Mouse (Mus musculus) A20 (cell line): Measurements from ENCODE around the gene Lrrc74a.

Source experiments
- DNase-seq: peaks from one replicate; pipeline ENCODE4 v3.0.0-alpha.2; 2011; ENCODE audit warnings: low read depth, low spot score

Gene Lrrc74a

DNA sequence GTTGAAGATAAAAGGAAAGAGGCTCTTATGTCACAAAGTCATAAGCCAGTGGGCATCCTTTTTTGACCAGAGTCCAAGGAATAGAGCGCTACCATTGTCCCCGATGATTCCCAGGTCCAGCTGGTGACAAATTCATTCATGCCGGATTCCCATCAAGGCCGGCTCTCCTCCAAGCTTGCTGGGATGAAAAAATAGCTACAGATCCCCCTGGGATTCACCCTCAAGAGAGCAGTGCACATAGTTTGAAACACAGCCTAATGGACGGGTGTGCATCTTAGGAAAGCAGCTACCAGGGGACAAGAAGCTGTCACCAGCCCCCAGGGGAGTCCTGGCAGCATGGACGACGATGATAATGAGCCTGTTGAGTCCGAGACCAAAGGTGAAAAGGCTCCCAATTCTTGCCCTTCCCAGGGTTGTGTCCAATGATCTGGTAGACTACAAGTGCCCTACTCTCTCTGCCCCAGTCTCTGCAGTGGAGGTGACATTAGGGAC, at the start of gene Lrrc74a:
Gene Lrrc74a, plus strand, starts transcription at position 51 of the 492 bp plus-strand sequence.
- no peak for DNase-seq

DNA sequence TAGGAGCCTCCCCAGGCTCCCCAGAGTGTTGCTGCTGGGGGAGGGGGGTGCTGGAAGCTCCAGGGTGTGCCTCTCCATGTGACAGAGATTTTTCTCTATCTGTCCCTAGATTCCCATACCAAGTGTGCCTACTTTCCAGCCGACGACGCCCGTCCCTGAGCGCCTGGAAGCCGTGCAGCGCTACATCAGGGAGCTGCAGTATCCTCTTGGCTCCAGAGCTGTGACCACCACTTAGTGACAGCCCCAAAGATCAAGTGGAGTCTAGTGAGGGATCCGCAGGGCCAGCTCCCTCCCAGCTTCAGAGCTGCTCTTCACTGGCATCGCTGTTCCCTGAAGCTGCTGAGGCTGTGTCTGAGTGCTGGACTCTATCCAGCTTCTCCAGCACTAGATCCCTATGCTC, 48.9 kb upstream of the Lrrc74a start:
- no peak for DNase-seq

DNA sequence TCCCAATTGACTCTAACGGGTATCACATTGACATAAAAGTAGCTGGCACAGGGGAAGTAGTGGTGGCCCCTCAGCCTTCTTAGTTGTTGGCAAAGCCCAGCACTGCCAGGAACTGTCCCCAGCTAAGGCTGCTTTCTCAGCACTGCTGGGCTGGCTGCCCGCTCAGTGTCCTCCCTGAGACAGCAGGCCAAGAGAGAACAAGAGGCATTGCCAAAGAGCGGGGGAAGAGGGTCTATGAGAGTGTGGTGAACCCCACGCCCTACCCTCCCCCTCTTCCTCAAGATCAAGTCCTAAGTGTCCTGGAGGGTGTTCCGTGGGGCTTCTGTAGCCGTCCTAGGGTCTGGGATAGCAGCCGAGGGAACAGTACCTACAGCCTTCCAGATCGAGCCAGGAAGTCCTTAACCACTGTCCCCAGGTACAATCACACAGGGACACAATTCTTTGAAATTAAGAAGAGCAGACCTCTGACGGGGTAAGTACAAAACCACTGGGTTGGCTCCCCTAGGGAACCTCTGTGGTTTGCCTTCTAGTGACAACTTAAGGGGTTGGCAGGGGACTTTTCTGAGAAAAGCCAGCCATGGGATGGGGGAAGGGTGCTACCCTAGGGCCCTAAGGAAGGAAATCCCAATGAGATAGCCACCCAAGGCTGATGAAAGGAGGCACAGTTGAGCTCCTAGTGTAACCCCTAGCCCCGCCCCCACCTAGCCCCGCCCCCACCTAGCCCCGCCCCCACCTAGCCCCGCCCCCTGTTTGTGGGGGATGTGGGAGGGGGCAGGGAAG, 47.4 kb upstream of the Lrrc74a start:
- peak; percentile 10 for DNase-seq

DNA sequence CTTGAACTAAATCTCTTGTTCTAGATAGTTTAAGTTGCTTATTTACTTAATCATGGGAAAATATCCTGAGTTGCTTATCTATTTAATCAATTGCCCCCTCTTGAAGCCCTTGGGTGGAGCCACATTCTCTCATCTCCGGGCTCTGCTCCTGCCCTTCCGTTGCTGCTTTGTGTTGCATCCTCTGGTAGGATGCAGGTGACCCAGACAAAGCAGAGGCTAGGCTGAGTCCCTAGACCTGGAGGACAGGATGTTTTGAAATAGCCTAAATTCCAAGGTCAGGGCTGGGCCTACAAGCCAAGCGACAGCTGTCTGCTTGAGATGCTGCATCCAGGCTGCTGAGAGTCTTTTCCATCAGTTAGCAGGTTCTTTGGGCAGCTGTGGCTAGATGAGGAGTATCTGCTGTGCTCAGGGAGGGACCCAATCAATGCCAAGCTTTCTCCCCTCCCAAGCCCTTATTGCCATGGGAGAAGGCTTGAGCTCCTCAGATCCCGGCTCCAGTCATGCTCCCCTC, 46.7 kb upstream of the Lrrc74a start:
- DNase-seq = no peak

DNA sequence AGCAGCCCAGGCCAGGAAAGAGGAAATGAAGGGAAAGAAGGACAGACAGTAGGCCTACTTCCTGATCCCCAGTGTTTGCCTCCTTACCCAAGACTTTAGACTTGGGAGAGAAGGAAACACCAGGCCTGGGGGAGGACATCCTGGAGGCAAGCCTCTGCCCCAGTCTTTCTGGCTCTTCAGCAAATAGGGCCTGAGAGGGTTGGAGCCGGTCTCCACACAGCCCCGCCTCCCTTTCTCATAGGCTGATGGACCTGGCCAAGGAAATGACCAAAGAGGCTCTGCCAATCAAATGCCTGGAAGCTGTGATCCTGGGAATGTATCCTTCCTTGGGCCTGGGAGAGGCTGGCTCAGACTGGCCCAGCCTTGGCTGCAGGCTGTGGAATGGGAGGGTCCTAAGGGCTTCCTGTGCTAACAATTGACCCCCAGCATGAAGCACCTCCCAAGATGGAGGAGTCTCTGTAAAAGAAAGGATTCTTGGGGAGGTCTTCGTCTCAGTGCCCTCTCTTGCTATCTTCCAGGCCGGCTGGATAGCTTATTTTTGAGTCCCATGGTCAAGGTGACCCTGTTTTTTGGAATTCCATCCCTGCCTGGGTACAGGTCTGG, 46.1 kb upstream of the Lrrc74a start:
- DNase-seq = no peak

DNA sequence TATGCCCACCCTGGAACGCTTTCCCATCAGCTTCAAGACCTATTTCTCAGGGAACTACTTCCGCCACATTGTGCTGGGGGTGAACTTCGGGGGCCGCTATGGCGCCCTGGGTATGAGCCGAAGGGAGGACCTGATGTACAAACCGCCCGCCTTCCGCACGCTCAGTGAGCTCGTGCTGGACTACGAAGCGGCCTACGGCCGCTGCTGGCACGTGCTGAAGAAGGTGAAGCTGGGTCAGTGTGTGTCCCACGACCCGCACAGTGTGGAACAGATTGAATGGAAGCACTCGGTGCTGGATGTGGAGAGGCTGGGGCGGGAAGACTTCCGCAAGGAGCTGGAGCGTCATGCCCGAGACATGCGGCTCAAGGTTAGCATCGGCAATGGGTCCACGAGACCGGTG, 45.3 kb upstream of the Lrrc74a start:
- no peak for DNase-seq

DNA sequence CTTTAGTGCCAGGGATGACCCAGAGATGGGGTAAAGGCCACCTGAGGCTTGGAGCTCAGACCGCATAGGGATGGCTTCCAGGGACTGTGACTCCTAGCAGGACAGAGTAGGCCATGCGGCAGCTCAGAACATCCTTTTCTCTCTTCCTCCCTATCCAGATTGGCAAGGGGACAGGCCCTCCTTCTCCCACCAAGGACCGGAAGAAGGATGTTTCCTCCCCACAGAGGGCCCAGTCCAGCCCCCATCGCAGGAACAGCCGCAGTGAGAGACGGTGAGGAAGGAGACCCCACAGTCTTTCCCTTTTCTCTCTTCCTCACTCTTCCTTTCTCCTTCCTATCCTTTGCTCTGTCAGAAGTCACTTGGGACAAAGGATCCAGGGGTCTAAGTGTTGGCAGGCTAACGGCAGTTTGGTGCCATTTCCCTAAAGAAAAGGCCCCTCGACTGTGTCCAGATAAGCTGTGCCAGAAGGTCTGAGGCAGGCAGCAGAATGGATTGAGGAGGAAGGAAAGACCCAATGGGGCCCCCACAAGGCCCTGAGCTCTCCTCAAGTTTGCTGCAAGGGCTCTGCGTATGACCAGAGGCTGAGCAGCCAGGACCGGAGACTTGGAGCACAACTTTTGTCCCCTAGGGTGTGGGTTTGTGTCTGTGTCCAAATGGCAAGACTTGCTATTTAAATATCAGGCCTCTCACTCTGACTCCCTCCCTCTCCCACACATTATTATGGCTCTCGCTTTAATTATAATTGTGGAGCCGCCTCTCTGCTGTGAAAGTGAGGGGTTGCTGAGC, 43.3 kb upstream of the Lrrc74a start:
- DNase-seq = no peak

- DNase-seq = peak; percentile 11
Measured at GRCm38 (mm10) chr12:86692471-86693356, 41.5 kb upstream of the Lrrc74a start.

DNA sequence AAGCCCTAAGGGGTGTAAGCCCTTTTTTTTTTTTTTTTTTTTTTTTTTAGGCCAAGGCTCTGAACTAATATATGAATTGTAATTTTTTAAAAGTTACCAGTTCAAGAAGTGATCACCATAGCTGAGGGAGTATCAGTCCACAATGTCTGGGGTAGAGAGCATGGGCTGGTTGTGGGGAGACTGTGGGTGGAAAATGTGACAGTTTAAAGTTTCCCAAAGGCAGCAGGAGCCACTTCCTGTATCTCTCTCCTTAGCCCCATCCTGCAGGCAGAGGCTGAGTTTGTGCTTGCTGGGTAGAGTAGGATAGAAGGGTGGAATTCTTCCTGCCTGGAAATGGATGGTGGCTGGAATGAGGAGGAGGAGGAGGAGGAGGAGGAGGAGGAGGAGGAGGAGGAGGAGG, 40.8 kb upstream of the Lrrc74a start:
- no peak for DNase-seq

GRCm38 (mm10) chr12:86694441-86694840, 39.7 kb upstream of the Lrrc74a start:
- DNase-seq = no peak

DNA sequence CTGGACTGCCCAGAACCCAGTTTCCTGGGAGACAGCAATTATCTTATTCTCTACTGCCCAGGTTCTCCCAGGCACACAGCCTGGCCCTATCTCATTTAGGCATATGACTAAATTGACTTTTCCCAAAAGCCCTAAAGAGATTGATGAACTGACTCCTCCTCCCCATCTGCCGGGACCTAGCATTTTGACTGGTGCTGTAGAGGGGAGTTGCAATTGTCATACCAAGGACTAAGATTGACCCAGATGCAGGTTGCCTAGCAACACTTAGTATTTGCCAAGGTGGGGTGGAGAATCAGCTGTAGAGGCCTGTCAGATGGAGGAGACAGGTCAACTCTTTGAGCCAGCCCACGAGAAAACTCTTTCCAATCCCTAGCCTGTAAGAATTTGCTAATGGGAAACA, 36.2 kb upstream of the Lrrc74a start:
- DNase-seq = no peak

- DNase-seq = no peak
Measured at GRCm38 (mm10) chr12:86698537-86698936, 35.6 kb upstream of the Lrrc74a start.

GRCm38 (mm10) chr12:86699965-86700926, 33.9 kb upstream of the Lrrc74a start:
- no peak for DNase-seq

DNA sequence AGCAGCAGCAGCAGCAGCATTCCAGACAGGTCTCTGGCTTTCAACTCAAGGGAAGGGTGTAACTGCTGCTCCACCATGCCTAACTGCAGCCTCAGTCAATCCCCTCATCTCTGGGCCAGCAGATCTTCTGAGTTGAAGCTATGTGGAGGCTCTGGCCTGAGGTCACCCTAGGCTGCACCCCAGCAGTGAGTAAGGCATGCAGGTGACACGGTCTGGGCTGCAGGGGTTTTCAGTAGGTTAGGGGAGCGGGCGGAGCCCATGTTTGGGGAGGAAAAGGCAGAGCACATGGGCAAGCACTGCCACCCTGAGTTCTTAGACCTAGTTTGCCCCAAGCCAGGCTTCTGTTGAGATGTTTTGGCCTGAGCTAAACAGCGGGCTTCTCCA, 33.2 kb upstream of the Lrrc74a start:
- no peak for DNase-seq

GRCm38 (mm10) chr12:86701491-86701890, 32.7 kb upstream of the Lrrc74a start:
- DNase-seq = no peak

DNA sequence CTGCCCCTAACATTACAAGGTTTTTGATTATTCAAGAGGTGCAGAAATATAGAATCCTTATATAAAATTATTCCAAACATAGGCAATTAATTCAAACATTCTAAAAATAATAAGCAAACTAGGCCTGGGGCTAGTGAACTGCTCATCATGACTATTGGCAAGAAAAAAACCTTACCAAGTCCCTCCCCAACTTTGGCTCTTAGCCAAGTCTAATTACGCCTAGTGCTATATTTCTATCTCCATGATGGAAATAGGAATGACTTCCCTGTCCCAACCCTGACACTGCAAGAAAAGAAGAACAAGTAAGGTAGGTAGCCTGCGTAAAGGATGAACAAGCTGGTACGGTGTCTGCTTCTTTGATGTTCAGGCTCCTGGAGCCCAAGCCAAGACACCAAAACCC, 31.5 kb upstream of the Lrrc74a start:
- DNase-seq = no peak

DNA sequence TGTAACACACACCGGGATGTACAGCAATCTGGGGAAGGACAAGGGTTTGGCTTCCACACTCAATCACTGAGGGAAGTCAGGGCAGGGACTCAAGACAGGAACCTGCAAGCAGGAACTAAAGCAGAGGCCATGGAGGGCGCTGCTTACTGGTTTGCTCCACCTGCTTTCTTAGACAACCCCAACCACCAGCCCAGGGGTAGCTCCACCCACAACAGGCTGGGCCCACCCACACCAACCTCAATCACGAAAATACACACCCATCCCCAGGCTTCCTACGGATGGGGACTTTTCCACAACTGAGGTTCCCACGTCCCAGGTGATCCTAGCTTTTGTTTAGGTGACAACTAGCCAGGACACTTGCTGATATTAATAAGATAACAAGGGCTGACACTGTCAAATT, 28.3 kb upstream of the Lrrc74a start:
- no peak for DNase-seq

DNA sequence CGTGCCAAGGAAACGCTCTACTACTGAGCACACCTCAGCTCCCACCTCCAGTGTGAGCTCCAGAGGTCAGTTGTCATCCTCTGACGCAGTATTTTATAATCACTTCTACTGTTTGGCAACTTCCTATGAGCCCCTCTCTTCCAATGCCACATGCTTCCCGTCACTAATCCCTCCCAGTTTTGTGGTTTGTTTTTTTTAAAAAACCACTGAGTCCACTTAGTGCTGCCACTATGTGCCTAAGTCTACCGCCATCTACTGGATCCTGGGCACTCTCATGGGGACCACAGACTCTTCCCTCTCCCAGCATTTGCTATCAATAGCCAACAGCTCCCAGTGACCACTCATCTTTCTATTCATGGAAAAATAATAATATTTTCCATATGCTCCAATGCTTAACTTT, 20.1 kb upstream of the Lrrc74a start:
- DNase-seq = no peak

GRCm38 (mm10) chr12:86715401-86715800, 18.8 kb upstream of the Lrrc74a start:
- peak; percentile 51 for DNase-seq

DNA sequence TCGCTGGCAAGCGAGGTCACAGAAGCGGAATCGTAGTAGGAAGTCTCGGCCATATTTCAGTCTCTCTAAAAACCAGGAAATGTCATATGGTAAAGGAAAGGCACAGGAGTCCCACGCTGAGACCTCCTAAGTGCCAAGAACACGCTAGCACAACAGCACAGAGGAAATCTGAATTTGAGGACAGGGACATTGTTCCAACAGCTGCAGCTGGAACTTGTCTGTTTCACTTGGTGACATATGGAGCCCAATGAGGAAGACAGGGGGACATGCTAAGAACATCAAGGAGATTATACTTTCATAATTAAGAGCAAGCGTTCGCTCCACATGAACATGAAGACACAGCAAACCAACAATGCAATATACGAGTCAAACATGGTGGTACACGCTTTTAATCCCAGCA, 17.2 kb upstream of the Lrrc74a start:
- DNase-seq = no peak
